Mouse (Mus musculus) c-Kit-negative CD71-positive TER-119-positive erythroid progenitor cells, embryonic 14.5 days (primary cell): ENCODE results near the gene Arl8b.
"Not testable (repeated sequence)": the region's sequence is repeated elsewhere in the genome, so short reads cannot be mapped to it uniquely, and the experiment has no call there.

ENCODE experiments used
- DNase-seq: peaks from one replicate; pipeline ENCODE4 v3.0.0-alpha.2; 2013; ENCODE audit warnings: low read depth, low spot score

Arl8b gene

DNA sequence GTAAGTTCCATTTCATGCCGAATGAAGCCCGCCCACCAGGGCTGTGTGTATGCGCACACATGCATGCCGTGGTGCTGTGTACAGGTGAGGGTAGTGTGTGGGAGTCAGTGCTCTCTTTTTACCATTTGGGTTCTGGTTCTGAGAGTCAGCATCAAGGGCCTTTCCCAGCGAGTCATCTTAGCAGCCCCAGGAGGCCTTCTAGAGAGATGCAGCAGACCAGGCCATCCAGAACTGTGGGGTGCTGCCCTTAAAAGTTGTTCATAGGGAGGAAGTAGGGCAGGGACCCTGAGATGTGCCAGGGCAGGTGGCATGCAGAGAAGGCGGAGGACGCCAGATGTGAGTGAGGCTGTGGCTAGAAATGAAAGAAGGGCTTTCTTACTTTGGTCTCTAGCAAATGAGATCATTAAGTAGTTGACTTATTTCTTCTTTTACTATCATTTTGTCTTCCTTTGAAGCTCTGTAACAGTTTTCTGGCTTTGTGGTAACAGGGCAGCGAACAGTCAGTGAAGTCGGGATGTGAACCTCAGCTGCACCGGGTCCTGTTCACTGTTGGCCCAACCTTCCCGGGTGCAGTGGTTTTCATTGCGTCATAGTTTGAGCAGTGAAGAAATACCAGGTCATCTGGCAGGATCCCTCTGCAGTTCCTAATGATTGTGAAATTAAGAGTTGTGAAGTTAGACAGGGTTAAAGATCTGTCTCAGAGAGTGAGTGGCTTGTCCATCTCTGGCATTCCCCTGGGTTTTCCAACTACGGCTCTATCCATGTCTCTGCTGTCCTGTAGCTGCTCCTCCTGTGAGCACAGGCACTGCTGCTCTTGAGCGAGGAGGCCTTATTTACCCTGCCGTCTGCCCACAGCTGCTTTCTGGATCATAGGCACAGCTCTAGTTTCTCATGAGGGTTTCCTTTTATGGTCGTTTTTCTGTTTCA is 53.1 kb downstream of the Arl8b start:
- no peak for DNase-seq

DNA sequence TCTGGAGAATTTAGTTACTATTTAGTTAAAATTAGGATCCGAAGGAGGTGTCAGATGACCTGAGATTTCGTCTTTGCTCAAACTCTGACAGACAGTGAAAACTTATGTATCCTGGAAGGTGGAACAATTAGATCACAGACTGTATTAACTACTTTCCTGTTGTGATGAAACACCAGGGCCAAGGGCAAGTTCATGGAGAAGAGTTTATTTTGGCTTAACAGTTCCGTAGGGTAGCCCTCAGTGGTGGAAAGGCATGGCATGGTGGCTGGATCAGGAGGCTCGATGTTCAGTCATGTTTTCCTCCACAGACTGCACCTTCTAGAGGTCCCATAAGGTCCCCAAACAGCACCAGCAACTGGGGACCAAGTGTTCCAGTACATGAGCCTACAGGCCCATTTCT is 54.2 kb downstream of the Arl8b start:
- DNase-seq = no peak

DNA sequence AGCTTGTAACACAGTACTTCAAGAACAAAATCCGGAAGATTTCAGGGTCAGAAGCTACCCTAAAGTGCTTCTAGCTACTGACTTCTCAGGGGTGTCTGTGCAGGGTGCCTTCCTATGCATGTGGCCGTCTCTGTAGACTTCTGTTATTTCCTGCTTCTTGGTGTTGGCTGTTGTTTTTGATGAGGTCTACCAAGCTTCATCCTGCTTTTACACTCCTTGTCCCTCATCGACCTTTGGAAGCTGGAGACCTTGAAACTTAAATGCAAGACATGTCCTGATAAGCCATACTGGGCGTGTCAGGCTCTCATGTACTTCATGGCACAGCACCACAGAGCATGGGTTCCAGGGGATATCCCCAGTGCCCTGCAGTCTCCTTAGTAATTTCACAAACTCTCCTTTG is 55.1 kb downstream of the Arl8b start:
- no peak for DNase-seq

DNA sequence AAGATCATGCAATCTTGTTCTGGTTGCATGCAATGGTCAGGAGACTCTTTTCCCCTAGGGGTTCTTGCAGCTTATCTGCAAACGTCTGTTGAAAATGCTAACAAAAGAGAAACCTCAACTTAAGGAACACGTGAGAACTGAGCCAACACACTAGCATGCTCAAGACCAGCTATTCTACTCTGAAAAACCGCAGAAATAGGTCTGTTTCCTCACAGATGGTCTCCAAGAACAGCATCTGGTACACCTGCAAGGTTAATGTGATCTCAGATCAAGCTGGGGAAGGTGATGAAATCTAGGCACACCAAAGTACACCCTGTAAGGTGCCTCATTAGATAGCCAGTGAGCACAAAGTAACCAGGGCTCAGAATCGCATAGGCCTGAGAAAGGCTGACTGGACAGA is 56.5 kb downstream of the Arl8b start:
- no peak for DNase-seq

DNA sequence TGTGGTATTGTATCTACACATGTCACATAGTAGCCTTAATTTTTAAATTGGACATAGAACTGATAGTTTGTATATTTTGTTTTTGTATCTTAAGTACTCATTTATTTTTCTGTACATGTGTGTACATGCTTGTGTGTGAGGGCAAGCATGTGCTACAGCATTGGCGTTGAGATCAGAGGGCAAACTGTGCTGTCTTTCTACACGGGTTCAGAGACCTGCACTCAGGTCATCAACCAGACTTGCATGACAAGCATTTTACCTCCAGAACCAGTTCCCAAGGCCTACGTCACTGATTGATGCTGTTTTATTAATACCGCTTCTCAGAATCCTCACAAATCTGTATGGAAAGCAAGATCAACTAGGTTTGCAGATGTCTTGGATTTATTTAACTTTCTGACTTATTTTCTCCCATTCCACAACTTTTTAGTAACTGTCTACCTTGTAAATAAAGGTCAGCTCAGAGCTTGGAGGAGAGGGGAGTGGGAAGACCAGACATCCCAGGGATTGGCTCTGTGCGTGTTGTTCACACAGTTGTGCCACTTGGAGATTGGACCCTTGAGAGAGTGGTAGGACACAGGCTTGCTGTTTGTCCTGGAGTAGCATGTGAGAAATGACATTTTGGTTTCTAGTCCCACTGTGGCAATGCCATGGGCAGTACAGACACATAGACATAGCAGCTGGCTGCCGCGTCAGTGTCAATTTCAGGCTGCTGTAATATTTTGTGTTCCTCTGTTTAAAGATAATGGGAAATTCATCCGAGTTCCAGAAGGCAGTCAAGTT is 58.2 kb downstream of the Arl8b start:
- no peak for DNase-seq

DNA sequence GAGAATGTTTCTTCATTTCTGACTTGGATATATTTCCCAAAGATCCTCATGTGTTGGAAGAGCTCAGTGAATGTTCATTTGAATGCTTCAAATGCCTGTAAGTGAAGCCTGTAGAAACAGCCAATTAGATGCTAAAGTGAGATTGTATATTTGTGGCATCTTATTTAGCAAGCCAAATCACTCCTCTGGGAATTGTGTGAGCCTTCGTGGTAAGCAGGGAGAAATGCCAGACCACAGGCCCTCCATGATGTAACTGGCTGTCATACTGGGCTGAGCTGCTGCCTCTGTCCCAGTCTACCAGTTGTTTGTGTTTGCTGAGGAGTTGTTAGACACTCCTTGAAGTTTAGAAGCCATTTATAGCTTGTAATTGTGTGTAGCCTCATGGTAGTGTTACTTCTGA is 60.8 kb downstream of the Arl8b start:
- DNase-seq = no peak

DNA sequence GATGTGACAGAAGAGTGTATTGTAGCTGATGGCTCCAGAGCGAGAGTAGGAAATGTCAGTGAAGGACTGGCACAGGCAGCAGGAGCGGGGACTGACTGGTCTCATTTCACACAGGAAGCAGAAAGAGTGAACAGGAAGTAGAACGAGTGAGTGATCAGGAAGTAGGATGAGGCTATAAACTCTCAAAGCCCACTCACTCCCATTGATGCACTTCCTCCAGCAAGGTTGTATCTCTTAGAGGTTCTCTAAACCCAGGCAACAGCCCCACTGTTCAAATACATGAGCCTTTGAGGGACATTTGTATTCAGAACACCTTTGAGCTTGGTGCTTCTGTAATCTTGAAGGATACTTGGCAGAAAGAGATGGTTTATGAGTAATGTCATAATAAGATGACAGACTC is 61.2 kb downstream of the Arl8b start:
- no peak for DNase-seq

DNA sequence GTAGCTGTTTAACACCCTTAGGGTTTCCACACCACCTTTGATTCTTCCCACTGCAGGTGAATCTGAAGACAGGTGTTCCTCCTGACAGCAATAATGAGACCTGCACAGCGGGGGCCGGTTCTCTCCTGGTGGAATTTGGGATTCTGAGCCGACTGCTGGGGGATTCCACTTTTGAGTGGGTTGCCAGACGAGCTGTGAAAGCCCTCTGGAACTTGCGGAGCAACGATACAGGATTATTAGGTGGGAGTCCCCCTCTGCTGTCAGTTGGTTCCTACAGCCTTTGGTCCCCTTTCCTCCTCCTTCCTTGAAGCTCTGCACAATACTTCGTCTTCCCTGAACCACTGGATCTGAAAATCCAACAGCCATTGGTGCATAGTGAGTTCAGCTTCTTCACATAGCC is 61.9 kb downstream of the Arl8b start:
- DNase-seq = no peak

DNA sequence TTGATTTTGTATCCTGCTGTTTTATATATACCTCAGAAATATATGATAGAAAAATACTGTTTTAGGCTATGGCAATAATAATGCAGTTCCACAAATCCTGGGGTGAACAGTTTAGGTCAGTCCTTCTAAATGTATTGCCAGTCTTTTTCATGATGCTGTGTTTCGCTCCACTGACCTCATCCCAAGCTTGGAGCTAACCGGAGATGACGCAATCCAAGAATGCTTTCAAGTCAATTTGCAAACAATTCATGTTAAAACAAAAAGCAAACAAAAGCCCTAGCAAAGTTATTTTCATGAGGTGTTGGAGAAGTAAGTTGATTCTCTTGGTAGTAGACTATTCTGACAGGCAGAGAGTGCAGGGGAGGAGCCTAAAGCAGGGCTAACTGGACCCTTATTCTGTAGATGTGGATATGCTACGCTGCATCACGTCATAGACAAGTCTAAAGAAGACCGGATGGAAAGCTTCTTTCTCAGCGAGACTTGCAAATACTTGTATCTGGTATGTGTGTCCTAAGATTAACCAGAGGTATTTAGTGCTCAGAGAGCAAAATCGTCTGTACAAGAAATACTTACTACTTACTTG is 69.3 kb downstream of the Arl8b start:
- no peak for DNase-seq

DNA sequence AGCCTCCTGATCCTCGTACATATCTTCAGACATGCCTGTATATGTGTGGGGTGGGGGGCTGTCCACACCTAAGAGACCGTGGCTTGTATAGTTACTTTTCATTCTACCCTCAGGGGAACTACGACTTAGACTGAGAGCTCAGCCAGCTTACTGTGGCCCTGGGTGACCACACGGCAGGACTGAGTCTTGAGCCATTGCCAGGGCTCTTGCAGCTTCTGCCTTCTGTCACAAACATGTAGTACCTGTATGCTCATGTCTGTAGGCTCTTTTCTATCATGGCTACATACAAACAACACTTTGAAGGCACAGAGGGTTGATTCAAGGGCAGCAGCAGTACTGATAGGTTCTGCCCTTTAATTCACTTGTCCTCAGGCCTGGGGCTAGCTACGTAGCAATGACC is 70.1 kb downstream of the Arl8b start:
- no peak for DNase-seq

DNA sequence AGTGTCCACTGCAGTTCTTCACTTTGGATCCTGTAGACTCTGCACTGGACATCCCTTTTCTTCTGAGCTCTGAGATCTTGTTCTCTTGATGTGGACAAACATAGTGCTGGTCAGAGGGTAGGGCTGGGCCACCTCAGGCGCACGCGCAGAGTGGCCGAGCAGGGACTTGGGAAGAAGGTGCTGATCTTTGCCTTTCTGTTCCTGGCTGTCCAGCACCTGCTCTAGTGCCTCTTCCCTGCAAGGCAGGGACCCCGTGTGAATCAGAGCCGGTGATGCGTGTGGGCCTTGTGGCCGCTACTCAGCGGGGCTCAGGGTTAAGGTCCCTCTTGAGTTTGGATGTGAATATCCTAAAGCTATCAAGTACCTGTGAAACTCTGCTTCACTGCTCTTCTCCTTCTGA is 75.7 kb downstream of the Arl8b start:
- DNase-seq = no peak

DNA sequence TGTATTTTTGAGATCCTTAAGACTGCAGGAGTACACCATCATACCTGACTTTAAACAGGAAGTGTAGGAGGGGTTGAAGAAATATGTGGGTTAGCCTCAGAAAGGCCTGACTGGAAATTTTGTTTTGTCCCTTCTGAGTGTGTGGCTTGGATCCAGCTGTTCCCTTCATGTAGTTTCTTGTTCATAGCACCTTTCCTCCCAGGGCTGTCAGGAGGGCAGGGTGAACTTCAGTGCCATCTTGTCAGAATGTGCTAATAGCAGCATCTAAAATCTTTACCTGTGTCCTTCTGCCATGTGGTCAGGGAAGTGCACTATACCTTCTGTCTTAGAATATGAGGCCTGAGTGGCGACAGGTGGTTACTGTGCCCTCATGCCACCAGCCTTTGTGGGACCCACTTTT is 78.3 kb downstream of the Arl8b start:
- DNase-seq = no peak

DNA sequence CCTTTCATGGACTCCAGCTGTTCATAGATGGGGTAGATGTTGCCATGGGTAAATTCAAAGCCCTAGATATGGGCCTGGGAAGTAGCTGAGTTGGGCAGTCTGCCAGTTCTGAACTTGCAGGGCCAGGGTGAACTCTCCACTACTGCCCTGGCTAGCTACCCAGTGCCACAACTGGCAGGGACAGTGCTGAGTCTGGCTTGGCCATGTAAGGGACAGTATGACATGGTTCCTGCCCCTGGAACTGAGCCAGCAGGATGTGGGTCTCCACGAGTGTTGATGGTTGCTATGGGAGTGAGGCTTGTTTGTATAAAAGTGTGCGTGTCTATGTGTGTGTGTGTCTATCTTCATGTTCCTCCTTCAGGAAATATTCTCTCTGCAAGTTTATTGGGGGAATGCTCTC is 79.6 kb downstream of the Arl8b start:
- DNase-seq = no peak

DNA sequence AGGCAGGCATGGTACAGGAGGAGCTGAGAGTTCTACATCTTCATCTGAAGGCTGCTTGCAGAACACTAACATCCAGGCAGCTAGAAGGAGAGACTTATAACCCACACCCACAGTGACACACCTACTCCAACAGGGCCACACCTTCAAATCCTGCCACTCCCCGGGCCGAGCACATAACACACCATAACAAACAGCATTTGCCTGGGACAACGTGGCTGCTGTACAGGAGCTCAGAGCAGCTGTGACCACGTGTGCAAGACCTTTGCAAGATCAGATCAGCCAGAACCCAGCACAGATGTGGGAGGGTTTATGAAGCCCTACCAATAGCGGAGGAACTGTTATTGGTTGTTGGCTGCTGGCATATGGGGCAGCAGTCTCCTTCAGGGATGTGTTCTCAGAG is 83.4 kb downstream of the Arl8b start:
- DNase-seq = no peak

DNA sequence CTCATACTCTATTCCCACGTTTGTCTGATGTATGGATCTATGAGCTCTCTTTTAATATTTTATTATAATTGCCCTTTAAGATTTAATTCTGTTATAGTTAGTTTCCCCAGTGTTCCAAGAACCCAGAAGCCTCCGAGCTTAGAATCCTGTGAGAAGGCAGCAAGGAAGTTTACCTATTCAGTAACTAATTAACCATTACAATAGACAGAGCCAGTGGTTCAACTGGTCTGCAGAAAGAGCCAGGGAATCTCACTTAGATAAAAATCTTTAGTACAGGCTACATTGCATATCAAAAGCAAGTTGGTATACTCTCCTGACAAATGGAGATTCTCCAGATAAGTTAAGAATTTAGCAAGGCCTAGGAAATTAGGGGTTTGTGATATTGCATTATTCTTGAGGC is 86.1 kb downstream of the Arl8b start:
- DNase-seq = not testable (repeated sequence)

DNA sequence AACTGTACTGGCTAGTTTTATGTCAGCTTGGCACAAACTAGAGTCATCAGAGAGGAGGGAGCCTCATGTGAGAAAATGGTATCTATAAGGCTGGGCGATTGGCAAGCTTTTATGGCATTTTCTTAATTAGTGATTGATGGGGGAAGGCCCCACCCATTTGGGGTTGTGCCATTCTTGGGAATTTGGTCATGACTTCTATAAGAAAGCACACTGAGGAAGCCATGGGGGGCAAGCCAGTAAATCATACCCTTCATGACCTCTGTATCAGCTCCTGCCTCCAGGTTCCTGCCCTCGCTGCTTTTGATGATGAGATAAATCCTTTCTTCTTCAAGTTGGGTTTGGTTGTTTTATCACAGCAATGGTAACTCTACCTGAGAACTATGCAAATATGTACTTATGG is 87.5 kb downstream of the Arl8b start:
- DNase-seq = no peak

DNA sequence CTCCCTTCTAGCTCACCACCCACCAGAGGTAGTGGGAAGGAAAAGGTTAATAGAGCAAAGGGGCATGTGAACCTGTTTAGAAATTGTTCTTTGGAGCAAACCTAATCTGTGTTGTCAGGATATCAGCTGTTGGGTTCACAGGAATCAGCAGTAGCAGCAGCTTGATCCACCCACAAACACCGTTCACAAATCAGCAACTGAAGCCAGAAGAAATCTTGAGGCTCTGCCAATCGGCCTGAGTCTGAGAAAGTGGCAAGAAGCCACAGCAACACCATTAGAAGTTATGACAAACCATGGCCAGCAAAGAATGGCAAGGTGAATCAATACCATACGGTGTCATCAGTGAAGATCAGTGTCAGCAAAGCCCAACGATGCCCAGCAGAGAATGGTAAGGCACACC is 88.4 kb downstream of the Arl8b start:
- DNase-seq = no peak
